Mouse (Mus musculus): ENCODE measurements at regions not wholly inside any gene's neighbourhood (a gene's known extent, or its start where the extent isn't known, plus 50 kb on each side); places are given as distances from the start of the nearest gene placed in this dataset.

- TF ChIP-seq EP300 (IDR thresholded peaks at IDR 0.05; ENCODE audit: low read depth) (no peak), CTCF (IDR thresholded peaks at IDR 0.05; ENCODE audit: low read depth) (no peak)
Observed at GRCm38 (mm10) chr15:50304085-50304484, 3580.6 kb upstream of the Gm7489 start.

All from liver, embryonic 14.5 days (tissue).